Mouse (Mus musculus) ES-Bruce4 (cell line): ENCODE measurements around the gene Tmem258.

ENCODE experiments used
- CTCF ChIP-seq: IDR thresholded peaks from one replicate; pipeline ENCODE4 v1.8.1; 2011; ENCODE audit warnings: low read depth, low read length
- POLR2A ChIP-seq: IDR thresholded peaks from one replicate; pipeline ENCODE4 v1.8.1; 2011; ENCODE audit warnings: low read length; ENCODE audit not compliant: insufficient read depth

GRCm38 (mm10) chr19:10238477-10238876, 34.7 kb downstream of the Tmem258 start:
- TF ChIP-seq CTCF (no peak), POLR2A (no peak)
